Mouse (Mus musculus) embryonic facial prominence, embryonic 13.5 days (tissue): ENCODE measurements around the gene Dst. TPM values are rescaled to one million over a fixed set of nuclear protein-coding genes. Genes with fewer than 3 reads are reported as not detected.

ENCODE experiments used
- ATAC-seq: fragments of 200-750 bp; cut with Nextera tagmentation; 2 replicates; pipeline ENCODE4 v1.8.0; 2017; ENCODE audit warnings: low read depth; ENCODE audit not compliant: insufficient number of reproducible peaks, insufficient read depth, low FRiP score, low TSS enrichment
- H3K27ac ChIP-seq: fragments of 300-500 bp; sonication (generic); 2 replicates; pipeline ENCODE4 v1.5.1; 2015; ENCODE audit warnings: moderate library complexity, mild to moderate bottlenecking, inconsistent platforms
- H3K27me3 ChIP-seq: fragments of 300-500 bp; sonication (generic); 2 replicates; pipeline ENCODE4 v1.6.1; 2015; ENCODE audit warnings: mild to moderate bottlenecking, inconsistent platforms
- H3K36me3 ChIP-seq: fragments of 300-500 bp; sonication (generic); 2 replicates; pipeline ENCODE4 v1.6.1; 2015; ENCODE audit warnings: mild to moderate bottlenecking, inconsistent platforms
- H3K4me1 ChIP-seq: fragments of 300-500 bp; sonication (generic); 2 replicates; pipeline ENCODE4 v1.6.1; 2015; ENCODE audit warnings: inconsistent platforms
- H3K4me2 ChIP-seq: fragments of 300-500 bp; sonication (generic); 2 replicates; pipeline ENCODE4 v1.6.1; 2015; ENCODE audit warnings: moderate library complexity, mild to moderate bottlenecking, inconsistent platforms
- H3K4me3 ChIP-seq: fragments of 300-500 bp; sonication (generic); 2 replicates; pipeline ENCODE4 v1.5.1; 2015; ENCODE audit warnings: mild to moderate bottlenecking, inconsistent platforms
- H3K9ac ChIP-seq: fragments of 300-500 bp; sonication (generic); 2 replicates; pipeline ENCODE4 v1.6.1; 2015; ENCODE audit warnings: mild to moderate bottlenecking, inconsistent platforms
- H3K9me3 ChIP-seq: fragments of 300-500 bp; sonication (generic); 2 replicates; pipeline ENCODE4 v1.6.1; 2016; ENCODE audit warnings: inconsistent platforms
- WGBS: fragments of 180-500 bp; shearing (Covaris S2); methylation state at CpG from one replicate; pipeline ENCODE4 v1.1.7; 2015; ENCODE audit warnings: mixed read lengths; 5-methylcytosine and 5-hydroxymethylcytosine counted together
- polyA plus RNA-seq: library from polyadenylated mRNA; unstranded; fragments of >200 nt; fragmentation: Nextera tagmentation; extraction: Ambion mirVana; gene quantifications from 2 replicates; pipeline ENCODE4 v1.2.1, GENCODE M21; 2015

Dst gene
- polyA plus RNA-seq, 1 experiment from 2014 or later = 24.5 TPM

DNA sequence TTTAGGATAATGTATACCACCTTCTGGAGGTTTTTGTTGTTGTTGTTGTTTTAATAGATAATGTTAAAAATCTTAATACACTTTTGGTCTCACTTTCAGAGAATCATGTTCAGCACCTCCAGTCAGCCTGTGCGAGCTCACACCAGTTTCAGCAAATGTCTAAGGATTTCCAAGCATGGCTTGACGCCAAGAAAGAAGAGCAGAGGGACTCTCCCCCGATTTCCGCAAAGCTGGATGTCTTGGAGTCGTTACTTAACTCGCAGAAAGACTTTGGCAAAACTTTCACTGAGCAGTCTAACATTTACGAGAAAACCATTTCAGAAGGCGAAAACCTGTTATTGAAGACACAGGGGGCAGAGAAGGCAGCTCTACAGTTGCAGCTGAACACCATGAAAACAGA lies 319.7 kb downstream of the Dst start:
- no peaks in the 10 kb centered on the region for H3K27me3 ChIP-seq
- no peak overlapping the region for H3K27ac ChIP-seq
- H3K4me1 ChIP-seq = no peaks in the 10 kb centered on the region
- no peak overlapping the region for H3K4me3 ChIP-seq
- no peak overlapping the region for H3K9ac ChIP-seq
- no peak for ATAC-seq
- no peaks in the 10 kb centered on the region for H3K9me3 ChIP-seq
- peaks cover 44% of the 10 kb centered on the region for H3K36me3 ChIP-seq
- H3K4me2 ChIP-seq = no peak overlapping the region
- WGBS = 78% methylated on average over 8 of the region's 8 CpGs

DNA sequence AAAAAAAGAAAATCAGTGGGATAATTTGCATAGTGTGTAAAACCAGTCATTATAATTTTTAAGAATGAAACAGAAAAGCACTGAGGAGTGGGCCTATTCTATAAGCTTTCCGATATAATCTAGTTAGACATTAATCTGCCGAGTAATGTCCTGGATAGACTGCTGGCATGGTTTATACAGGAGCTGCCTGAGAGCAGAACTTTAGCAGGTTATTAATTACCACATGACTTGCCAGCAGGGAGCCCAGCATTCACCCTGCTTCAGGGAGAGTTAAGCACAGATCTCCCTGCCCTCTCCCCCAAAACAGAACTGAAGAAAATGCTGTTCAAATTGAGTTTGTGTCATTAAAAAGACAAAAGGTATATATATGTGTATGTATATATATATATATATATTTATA lies 323.0 kb downstream of the Dst start:
- H3K9ac ChIP-seq = no peak overlapping the region
- no peak for ATAC-seq
- H3K27ac ChIP-seq = no peak overlapping the region
- H3K4me3 ChIP-seq = no peak overlapping the region
- peaks cover 2% of the 10 kb centered on the region for H3K4me1 ChIP-seq
- no peaks in the 10 kb centered on the region for H3K27me3 ChIP-seq
- no peak overlapping the region for H3K4me2 ChIP-seq
- peaks cover 24% of the 10 kb centered on the region for H3K36me3 ChIP-seq
- WGBS = 79% methylated on average over 2 of the region's 2 CpGs
- H3K9me3 ChIP-seq = no peaks in the 10 kb centered on the region

DNA sequence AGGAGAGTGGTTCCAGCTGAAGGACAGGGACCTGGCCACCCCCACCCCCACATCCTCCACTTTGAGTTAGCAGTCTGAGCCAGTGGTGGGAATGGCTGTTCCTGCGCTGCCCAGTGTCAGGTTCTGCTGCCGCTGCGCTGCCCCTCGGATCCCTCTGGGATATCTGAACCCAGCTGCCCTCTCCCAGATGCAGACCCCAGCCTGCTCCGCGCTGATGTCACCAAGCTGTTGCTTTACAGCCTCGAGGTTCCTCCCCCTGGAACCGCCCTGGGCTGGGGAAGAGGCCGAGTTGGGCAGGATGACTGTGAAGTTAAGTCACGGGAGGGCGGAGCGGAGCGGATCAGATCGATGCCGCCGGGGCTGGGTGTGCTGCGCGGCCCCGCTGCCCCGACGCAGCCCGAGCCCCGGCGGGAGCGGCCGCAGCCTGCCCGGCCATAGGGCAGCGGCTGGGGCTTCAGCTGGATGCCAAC lies 328.3 kb downstream of the Dst start:
- peak overlapping the region; percentile 75 for H3K9ac ChIP-seq

DNA sequence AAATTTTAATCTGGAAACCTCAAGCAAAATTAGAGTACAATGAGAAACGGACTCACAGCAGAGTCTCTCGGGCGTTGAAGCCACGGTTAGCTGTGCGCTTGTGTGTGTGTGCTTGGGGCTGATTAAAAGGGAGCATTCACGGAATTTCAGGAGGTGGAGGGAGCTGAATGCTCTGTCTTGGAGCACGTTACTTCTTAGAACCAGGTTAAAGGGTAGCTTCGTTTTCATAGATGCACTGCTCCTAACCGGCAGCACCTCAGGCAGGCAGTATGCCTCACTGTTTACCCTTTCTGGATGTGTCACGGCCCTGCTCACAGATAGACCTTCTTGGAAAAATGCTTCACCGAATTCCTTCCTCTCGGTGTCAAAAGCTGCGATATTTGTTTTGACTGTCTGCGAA lies 329.2 kb downstream of the Dst start:
- Histone ChIP-seq H3K36me3 (no peaks in the 10 kb centered on the region), H3K27ac (no peak overlapping the region), H3K27me3 (peaks cover 6% of the 10 kb centered on the region), H3K9me3 (no peaks in the 10 kb centered on the region), H3K9ac (no peak overlapping the region), H3K4me1 (peaks cover 17% of the 10 kb centered on the region), H3K4me3 (peak overlapping the region; percentile 55), H3K4me2 (peak overlapping the region; percentile 96)
- 29% methylated on average over 14 of the region's 14 CpGs for WGBS
- no peak for ATAC-seq

More for the DNA sequence above, 328.3 kb downstream of the Dst start:
- no peaks in the 10 kb centered on the region for H3K9me3 ChIP-seq
- H3K27me3 ChIP-seq = peaks cover 6% of the 10 kb centered on the region
- peak overlapping the region; percentile 96 for H3K4me2 ChIP-seq
- no peak overlapping the region for H3K27ac ChIP-seq
- peak overlapping the region; percentile 55 for H3K4me3 ChIP-seq
- ATAC-seq = peak; percentile 48; the same call in 1 of the 2 replicates
- peaks cover 17% of the 10 kb centered on the region for H3K4me1 ChIP-seq
- under 1% methylated on average over 28 of the region's 28 CpGs for WGBS
- H3K36me3 ChIP-seq = no peaks in the 10 kb centered on the region

DNA sequence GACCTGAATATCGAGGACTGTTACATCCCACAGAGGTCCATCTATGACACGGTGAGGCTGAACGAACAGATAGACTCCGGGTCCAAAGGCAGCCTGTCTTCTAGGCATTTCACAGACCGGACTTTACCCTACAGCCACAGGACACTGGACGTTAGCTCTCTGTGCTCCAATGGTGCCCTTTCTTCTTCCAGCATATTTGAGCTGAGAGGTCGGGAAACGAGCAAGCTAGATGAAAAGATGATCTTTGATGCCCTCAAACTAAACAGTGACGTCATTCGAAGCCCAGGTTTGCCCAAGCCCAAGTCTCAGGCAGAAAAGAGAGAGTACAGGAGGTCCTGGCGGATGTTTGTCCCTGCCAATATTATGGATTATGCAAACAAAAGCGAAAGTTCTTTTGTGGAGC lies 329.7 kb downstream of the Dst start:
- Histone ChIP-seq H3K9me3 (no peaks in the 10 kb centered on the region), H3K9ac (no peak overlapping the region), H3K27me3 (peaks cover 6% of the 10 kb centered on the region), H3K4me1 (peaks cover 17% of the 10 kb centered on the region), H3K4me3 (peak overlapping the region; percentile 55; the same call in 1 of the 2 replicates), H3K4me2 (peak overlapping the region; percentile 96), H3K36me3 (peaks cover 3% of the 10 kb centered on the region; the same call in 1 of the 2 replicates), H3K27ac (no peak overlapping the region)
- WGBS = 62% methylated on average over 12 of the region's 12 CpGs
- ATAC-seq = no peak

DNA sequence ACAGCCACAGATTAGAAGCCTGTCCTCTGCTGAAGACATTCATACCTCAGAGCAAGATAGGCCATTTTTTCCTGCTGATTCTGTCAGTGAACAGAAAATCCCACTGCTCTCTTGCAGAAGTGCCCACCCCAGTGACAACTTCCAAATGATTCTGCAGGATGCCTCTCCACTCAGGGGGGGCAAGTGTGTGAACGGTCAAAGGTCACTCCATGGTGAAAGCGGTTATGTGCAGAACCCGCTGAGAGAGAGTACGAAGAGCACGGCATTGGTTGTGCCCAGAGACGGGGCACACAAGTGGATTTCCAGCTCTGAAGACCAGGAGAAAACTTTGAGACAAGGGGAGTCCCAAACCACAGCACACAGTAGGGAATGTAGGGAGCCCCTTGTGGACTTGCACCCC lies 330.2 kb downstream of the Dst start:
- peaks cover 17% of the 10 kb centered on the region for H3K4me1 ChIP-seq
- H3K4me3 ChIP-seq = no peak overlapping the region
- no peak overlapping the region for H3K9ac ChIP-seq
- no peaks in the 10 kb centered on the region for H3K9me3 ChIP-seq
- no peak for ATAC-seq
- peaks cover 6% of the 10 kb centered on the region; the same call in 1 of the 2 replicates for H3K36me3 ChIP-seq
- H3K27me3 ChIP-seq = peaks cover 6% of the 10 kb centered on the region
- no peak overlapping the region for H3K27ac ChIP-seq
- H3K4me2 ChIP-seq = peak overlapping the region; percentile 96; the same call in 1 of the 2 replicates
- 92% methylated on average over 6 of the region's 6 CpGs for WGBS

DNA sequence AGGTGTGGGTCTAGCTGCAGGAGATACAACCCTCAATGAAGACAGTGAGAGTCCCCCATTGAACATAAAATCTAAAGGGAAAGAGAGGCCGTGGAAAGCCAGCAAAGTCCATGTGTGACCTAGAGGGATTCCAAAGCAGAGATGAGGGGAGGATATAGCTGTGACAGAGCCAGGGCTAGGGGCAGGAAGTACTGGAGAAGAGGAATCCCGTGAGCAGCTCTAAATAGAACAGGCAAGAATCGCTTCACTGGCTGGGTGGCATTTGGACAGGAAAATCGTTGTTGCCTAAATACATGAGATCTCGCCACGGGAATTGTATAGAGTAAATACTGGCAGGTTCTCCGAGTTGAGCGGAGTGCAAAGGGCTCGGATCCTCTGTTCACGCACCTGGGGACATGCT lies 336.7 kb downstream of the Dst start:
- Histone ChIP-seq H3K36me3 (peaks cover 37% of the 10 kb centered on the region), H3K4me2 (no peak overlapping the region), H3K4me1 (no peaks in the 10 kb centered on the region), H3K27me3 (no peaks in the 10 kb centered on the region), H3K9ac (no peak overlapping the region), H3K4me3 (no peak overlapping the region), H3K27ac (no peak overlapping the region), H3K9me3 (no peaks in the 10 kb centered on the region)
- WGBS = 87% methylated on average over 10 of the region's 10 CpGs
- ATAC-seq = no peak

DNA sequence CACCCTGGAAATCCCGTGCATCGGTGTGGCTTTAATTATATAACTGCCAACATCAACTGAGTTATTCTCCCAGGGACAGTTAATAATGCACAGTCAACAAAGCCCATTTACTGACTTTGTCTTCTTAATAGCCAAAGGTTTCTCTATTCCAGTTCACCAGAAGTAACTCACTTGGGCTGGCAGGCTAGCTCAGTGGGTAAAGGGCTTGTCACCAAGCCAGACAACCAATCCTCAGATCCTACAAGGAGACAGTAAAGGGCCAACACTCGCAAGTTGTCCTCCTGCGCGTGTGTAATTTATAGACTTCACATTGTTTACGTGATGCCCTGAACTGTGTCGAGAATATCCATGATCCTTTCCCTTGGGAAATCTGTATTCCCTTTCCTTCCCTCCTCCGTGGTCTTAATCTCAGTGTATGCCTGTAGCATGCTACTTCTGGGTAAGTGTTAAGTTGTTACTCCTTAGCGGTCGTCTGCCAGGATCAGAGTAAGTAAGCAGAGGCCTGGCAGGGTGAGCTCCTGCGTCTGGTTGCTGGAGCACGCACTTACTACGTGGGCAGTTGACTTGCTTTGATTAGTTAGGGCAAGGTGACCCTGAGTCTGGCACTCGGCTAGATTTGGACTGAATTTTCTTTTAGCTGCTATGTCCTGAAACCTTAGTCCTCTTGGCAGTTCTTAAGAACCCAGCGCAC lies 338.1 kb downstream of the Dst start:
- H3K4me1 ChIP-seq = no peaks in the 10 kb centered on the region
- H3K27ac ChIP-seq = no peak overlapping the region
- H3K9me3 ChIP-seq = no peaks in the 10 kb centered on the region
- WGBS = 88% methylated on average over 15 of the region's 15 CpGs
- no peak overlapping the region for H3K4me2 ChIP-seq
- no peak overlapping the region for H3K4me3 ChIP-seq
- ATAC-seq = no peak
- no peaks in the 10 kb centered on the region for H3K27me3 ChIP-seq
- peaks cover 45% of the 10 kb centered on the region for H3K36me3 ChIP-seq
- no peak overlapping the region for H3K9ac ChIP-seq

DNA sequence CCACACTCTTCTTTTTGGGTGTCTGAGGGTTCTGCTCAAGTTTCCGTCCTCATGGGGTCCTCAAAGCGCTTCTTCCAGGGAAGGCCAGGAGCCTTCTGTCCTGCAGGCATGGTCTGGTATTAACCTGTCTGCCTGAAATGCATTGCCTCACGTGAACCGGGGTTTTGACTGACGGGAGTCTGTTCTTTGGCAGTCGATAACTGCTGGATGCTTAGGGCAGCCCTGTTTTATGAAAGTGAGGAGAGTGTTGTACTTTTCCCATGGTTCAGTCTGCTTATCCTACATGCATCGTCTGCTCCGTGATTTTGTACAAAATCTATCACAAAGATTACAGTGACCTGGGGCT lies 338.6 kb downstream of the Dst start:
- Histone ChIP-seq H3K4me3 (no peak overlapping the region), H3K9ac (no peak overlapping the region), H3K36me3 (peaks cover 50% of the 10 kb centered on the region), H3K4me2 (no peak overlapping the region), H3K27ac (no peak overlapping the region), H3K4me1 (no peaks in the 10 kb centered on the region), H3K9me3 (no peaks in the 10 kb centered on the region), H3K27me3 (no peaks in the 10 kb centered on the region)
- 92% methylated on average over 8 of the region's 8 CpGs for WGBS
- ATAC-seq = no peak

DNA sequence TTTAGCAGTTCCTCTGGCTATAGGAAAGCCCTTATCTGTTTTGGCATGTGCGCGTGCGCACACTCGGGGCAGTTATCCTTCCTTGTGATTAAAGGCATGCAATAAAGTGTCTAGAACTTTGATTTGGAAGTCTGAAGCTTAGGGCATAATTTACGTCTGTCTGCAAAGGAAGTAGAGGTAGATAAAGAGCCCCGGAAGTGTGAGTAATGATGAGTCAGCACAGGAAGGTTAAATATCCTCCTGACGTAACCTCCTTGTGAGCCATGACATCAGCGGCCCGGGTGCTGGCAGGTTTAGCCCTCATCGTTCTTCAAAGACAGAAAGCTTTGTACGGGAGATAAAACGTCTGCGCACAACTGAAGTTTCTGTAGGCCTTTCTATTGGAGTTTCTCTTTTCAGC lies 343.1 kb downstream of the Dst start:
- 89% methylated on average over 13 of the region's 13 CpGs for WGBS
- no peaks in the 10 kb centered on the region for H3K4me1 ChIP-seq
- H3K4me2 ChIP-seq = no peak overlapping the region
- no peak overlapping the region for H3K9ac ChIP-seq
- H3K4me3 ChIP-seq = no peak overlapping the region
- peaks cover 54% of the 10 kb centered on the region for H3K36me3 ChIP-seq
- H3K9me3 ChIP-seq = no peaks in the 10 kb centered on the region
- ATAC-seq = no peak
- no peak overlapping the region for H3K27ac ChIP-seq
- no peaks in the 10 kb centered on the region for H3K27me3 ChIP-seq

DNA sequence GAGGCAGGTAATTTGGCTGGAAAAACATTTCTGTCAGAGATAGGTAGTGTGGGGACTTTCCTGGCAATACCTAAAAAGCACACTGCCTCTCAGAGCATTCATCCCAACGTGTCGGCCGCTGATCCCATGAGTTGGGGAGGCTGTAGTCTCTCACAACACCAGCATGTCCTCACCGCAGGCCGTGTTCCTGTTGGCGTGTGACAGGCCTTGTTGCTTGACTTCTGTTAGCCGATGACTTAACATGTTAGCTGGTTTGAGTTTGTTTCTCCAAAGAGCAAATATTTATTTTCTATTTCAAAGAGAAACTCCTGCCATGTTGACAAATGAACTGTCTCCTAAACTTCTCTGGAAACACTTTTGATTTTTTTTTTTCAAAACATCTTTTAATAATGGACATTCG lies 344.2 kb downstream of the Dst start:
- Histone ChIP-seq H3K36me3 (peaks cover 54% of the 10 kb centered on the region), H3K4me1 (no peaks in the 10 kb centered on the region), H3K9ac (no peak overlapping the region), H3K27me3 (no peaks in the 10 kb centered on the region), H3K4me3 (no peak overlapping the region), H3K4me2 (no peak overlapping the region), H3K9me3 (no peaks in the 10 kb centered on the region), H3K27ac (no peak overlapping the region)
- ATAC-seq = no peak
- WGBS = 88% methylated on average over 8 of the region's 8 CpGs

DNA sequence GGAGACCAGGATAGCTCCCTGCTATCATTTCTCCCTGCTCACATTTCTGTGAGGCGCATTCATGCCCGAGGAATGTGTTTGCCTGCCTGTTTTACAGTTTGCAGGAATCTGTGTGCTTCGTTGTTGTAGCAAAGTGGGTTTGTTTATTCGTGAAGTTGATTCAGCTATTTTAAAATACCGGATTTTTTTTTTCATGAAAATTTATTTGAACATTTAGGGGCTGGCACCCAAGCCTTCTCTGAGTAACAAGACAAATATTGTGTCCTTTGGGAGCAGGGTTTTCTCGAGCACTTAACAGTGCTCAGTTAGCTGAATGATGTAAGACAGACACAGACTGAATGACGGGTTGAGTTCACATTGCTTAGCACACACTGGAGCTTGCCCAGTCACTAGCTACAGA lies 345.9 kb downstream of the Dst start:
- H3K36me3 ChIP-seq = peaks cover 59% of the 10 kb centered on the region
- no peaks in the 10 kb centered on the region for H3K4me1 ChIP-seq
- no peaks in the 10 kb centered on the region for H3K27me3 ChIP-seq
- H3K4me2 ChIP-seq = no peak overlapping the region
- no peak overlapping the region for H3K9ac ChIP-seq
- 82% methylated on average over 7 of the region's 7 CpGs for WGBS
- ATAC-seq = no peak
- no peaks in the 10 kb centered on the region for H3K9me3 ChIP-seq
- no peak overlapping the region for H3K27ac ChIP-seq
- no peak overlapping the region for H3K4me3 ChIP-seq
